Mouse (Mus musculus): ENCODE measurements around the gene Lrrc8c. TPM values are rescaled to one million over a fixed set of nuclear protein-coding genes. Genes with fewer than 3 reads are reported as not detected.

Lrrc8c gene
- polyA plus RNA-seq, 1 experiment from 2014 or later, result 14.7 TPM

- 79% methylated on average over 6 of the region's 6 CpGs for WGBS
- Histone ChIP-seq H3K4me3 (replicated peaks) (no peak overlapping the region), H3K9me3 (replicated peaks) (no peaks in the 10 kb centered on the region), H3K27ac (replicated peaks) (no peak overlapping the region), H3K27me3 (replicated peaks) (0 out of 2 replicates have a peak, but pooled peaks cover 3% of the 10 kb centered on the region), H3K36me3 (no peaks in the 10 kb centered on the region), H3K9ac (replicated peaks) (no peak overlapping the region), H3K4me2 (no peak overlapping the region), H3K4me1 (peaks cover 18% of the 10 kb centered on the region)
- ATAC-seq (ENCODE audit: low FRiP score), result no peak
Observed at GRCm38 (mm10) chr5:105515532-105515931, 3.7 kb upstream of the Lrrc8c start.

- Histone ChIP-seq H3K9me3 (replicated peaks) (no peaks in the 10 kb centered on the region), H3K27ac (replicated peaks) (no peak overlapping the region), H3K4me3 (replicated peaks) (no peak overlapping the region), H3K9ac (replicated peaks) (no peak overlapping the region), H3K36me3 (no peaks in the 10 kb centered on the region), H3K27me3 (replicated peaks) (0 out of 2 replicates have a peak, but pooled peaks cover 3% of the 10 kb centered on the region), H3K4me2 (no peak overlapping the region), H3K4me1 (peaks cover 25% of the 10 kb centered on the region)
- no peak for ATAC-seq (ENCODE audit: low FRiP score)
- WGBS, result 89% methylated on average over 3 of the region's 3 CpGs
Observed at GRCm38 (mm10) chr5:105516290-105516689, 2.9 kb upstream of the Lrrc8c start.

- peak overlapping the region; percentile 97 for H3K4me2 ChIP-seq
- no peaks in the 10 kb centered on the region for H3K9me3 ChIP-seq (replicated peaks)
- no peak for ATAC-seq (ENCODE audit: low FRiP score)
- H3K4me1 ChIP-seq, result peaks cover 25% of the 10 kb centered on the region
- WGBS, result 11% methylated on average over 7 of the region's 7 CpGs
- H3K27ac ChIP-seq (replicated peaks), result peak overlapping the region; percentile 87; the same call in 1 of the 2 replicates
- peak overlapping the region; percentile 84 for H3K4me3 ChIP-seq (replicated peaks)
- 0 out of 2 replicates have a peak, but pooled peaks cover 3% of the 10 kb centered on the region for H3K27me3 ChIP-seq (replicated peaks)
- H3K36me3 ChIP-seq, result no peaks in the 10 kb centered on the region
- H3K9ac ChIP-seq (replicated peaks), result peak overlapping the region; percentile 96
Observed at GRCm38 (mm10) chr5:105517992-105518625, 1.1 kb upstream of the Lrrc8c start.

GRCm38 (mm10) chr5:105518626-105519095 lies 527 bp upstream of the Lrrc8c start:
- Histone ChIP-seq H3K36me3 (no peaks in the 10 kb centered on the region), H3K4me3 (replicated peaks) (peak overlapping the region; percentile 84)
- WGBS, result 1% methylated on average over 16 of the region's 16 CpGs

GRCm38 (mm10) chr5:105519976-105520300 lies 750 bp downstream of the Lrrc8c start:
- no peak; the same call in 1 of the 2 replicates for ATAC-seq (ENCODE audit: low FRiP score)
- Histone ChIP-seq H3K36me3 (peaks cover 4% of the 10 kb centered on the region; the same call in 1 of the 2 replicates), H3K4me2 (peak overlapping the region; percentile 97), H3K9ac (replicated peaks) (peak overlapping the region; percentile 96), H3K4me3 (replicated peaks) (peak overlapping the region; percentile 84), H3K27me3 (replicated peaks) (0 out of 2 replicates have a peak, but pooled peaks cover 3% of the 10 kb centered on the region), H3K4me1 (peaks cover 25% of the 10 kb centered on the region), H3K9me3 (replicated peaks) (no peaks in the 10 kb centered on the region), H3K27ac (replicated peaks) (peak overlapping the region; percentile 87)
- 5% methylated on average over 5 of the region's 5 CpGs for WGBS

More at GRCm38 (mm10) chr5:105518626-105519095, 527 bp upstream of the Lrrc8c start:
- peak overlapping the region; percentile 97 for H3K4me2 ChIP-seq
- no peaks in the 10 kb centered on the region for H3K9me3 ChIP-seq (replicated peaks)
- H3K27ac ChIP-seq (replicated peaks), result peak overlapping the region; percentile 87
- H3K9ac ChIP-seq (replicated peaks), result peak overlapping the region; percentile 96
- peaks cover 25% of the 10 kb centered on the region for H3K4me1 ChIP-seq
- peak; percentile 29 for ATAC-seq (ENCODE audit: low FRiP score)
- H3K27me3 ChIP-seq (replicated peaks), result 0 out of 2 replicates have a peak, but pooled peaks cover 3% of the 10 kb centered on the region

GRCm38 (mm10) chr5:105520442-105520965 lies 1.3 kb downstream of the Lrrc8c start:
- peaks cover 4% of the 10 kb centered on the region; the same call in 1 of the 2 replicates for H3K36me3 ChIP-seq
- H3K4me3 ChIP-seq (replicated peaks), result peak overlapping the region; percentile 84
- 61% methylated on average over 9 of the region's 9 CpGs for WGBS
- H3K27ac ChIP-seq (replicated peaks), result no peak overlapping the region
- peaks cover 25% of the 10 kb centered on the region for H3K4me1 ChIP-seq
- peak overlapping the region; percentile 96 for H3K9ac ChIP-seq (replicated peaks)
- H3K9me3 ChIP-seq (replicated peaks), result no peaks in the 10 kb centered on the region
- H3K27me3 ChIP-seq (replicated peaks), result 0 out of 2 replicates have a peak, but pooled peaks cover 3% of the 10 kb centered on the region
- ATAC-seq (ENCODE audit: low FRiP score), result no peak
- H3K4me2 ChIP-seq, result peak overlapping the region; percentile 97

GRCm38 (mm10) chr5:105523452-105523851 lies 4.3 kb downstream of the Lrrc8c start:
- WGBS, result 85% methylated on average over 3 of the region's 3 CpGs
- no peaks in the 10 kb centered on the region for H3K27me3 ChIP-seq (replicated peaks)
- peaks cover 17% of the 10 kb centered on the region for H3K4me1 ChIP-seq
- no peak overlapping the region for H3K27ac ChIP-seq (replicated peaks)
- H3K9ac ChIP-seq (replicated peaks), result no peak overlapping the region
- H3K4me2 ChIP-seq, result no peak overlapping the region
- H3K4me3 ChIP-seq (replicated peaks), result no peak overlapping the region
- peaks cover 4% of the 10 kb centered on the region; the same call in 1 of the 2 replicates for H3K36me3 ChIP-seq
- no peaks in the 10 kb centered on the region for H3K9me3 ChIP-seq (replicated peaks)
- no peak for ATAC-seq (ENCODE audit: low FRiP score)

GRCm38 (mm10) chr5:105525004-105525403 lies 5.8 kb downstream of the Lrrc8c start:
- no peak for ATAC-seq (ENCODE audit: low FRiP score)
- peaks cover 12% of the 10 kb centered on the region for H3K4me1 ChIP-seq
- no peak overlapping the region for H3K4me2 ChIP-seq
- no peak overlapping the region for H3K4me3 ChIP-seq (replicated peaks)
- 96% methylated on average over 12 of the region's 12 CpGs for WGBS
- H3K27ac ChIP-seq (replicated peaks), result no peak overlapping the region
- no peaks in the 10 kb centered on the region for H3K9me3 ChIP-seq (replicated peaks)
- H3K9ac ChIP-seq (replicated peaks), result no peak overlapping the region
- no peaks in the 10 kb centered on the region for H3K27me3 ChIP-seq (replicated peaks)
- peaks cover 4% of the 10 kb centered on the region; the same call in 1 of the 2 replicates for H3K36me3 ChIP-seq

GRCm38 (mm10) chr5:105526107-105526645 lies 7.0 kb downstream of the Lrrc8c start:
- Histone ChIP-seq H3K4me3 (replicated peaks) (no peak overlapping the region), H3K4me1 (peaks cover under 1% of the 10 kb centered on the region), H3K27ac (replicated peaks) (no peak overlapping the region), H3K4me2 (no peak overlapping the region), H3K27me3 (replicated peaks) (no peaks in the 10 kb centered on the region), H3K36me3 (peaks cover 4% of the 10 kb centered on the region; the same call in 1 of the 2 replicates), H3K9me3 (replicated peaks) (no peaks in the 10 kb centered on the region), H3K9ac (replicated peaks) (no peak overlapping the region)
- 86% methylated on average over 4 of the region's 4 CpGs for WGBS
- ATAC-seq (ENCODE audit: low FRiP score), result no peak

GRCm38 (mm10) chr5:105526766-105527165 lies 7.6 kb downstream of the Lrrc8c start:
- Histone ChIP-seq H3K4me2 (no peak overlapping the region), H3K9me3 (replicated peaks) (no peaks in the 10 kb centered on the region), H3K4me3 (replicated peaks) (no peak overlapping the region), H3K36me3 (peaks cover 4% of the 10 kb centered on the region; the same call in 1 of the 2 replicates), H3K4me1 (no peaks in the 10 kb centered on the region), H3K27ac (replicated peaks) (no peak overlapping the region), H3K9ac (replicated peaks) (no peak overlapping the region), H3K27me3 (replicated peaks) (no peaks in the 10 kb centered on the region)
- no peak for ATAC-seq (ENCODE audit: low FRiP score)
- WGBS, result 93% methylated on average over 9 of the region's 9 CpGs

- Histone ChIP-seq H3K4me2 (no peak overlapping the region), H3K36me3 (peaks cover 4% of the 10 kb centered on the region; the same call in 1 of the 2 replicates), H3K9me3 (replicated peaks) (no peaks in the 10 kb centered on the region), H3K9ac (replicated peaks) (no peak overlapping the region), H3K27ac (replicated peaks) (no peak overlapping the region), H3K4me3 (replicated peaks) (no peak overlapping the region), H3K4me1 (no peaks in the 10 kb centered on the region), H3K27me3 (replicated peaks) (no peaks in the 10 kb centered on the region)
- WGBS, result 90% methylated on average over 23 of the region's 23 CpGs
- no peak for ATAC-seq (ENCODE audit: low FRiP score)
Observed at GRCm38 (mm10) chr5:105527477-105528331, 8.5 kb downstream of the Lrrc8c start.

Measured in neural tube, embryonic 15.5 days (tissue).